Mouse (Mus musculus) kidney, embryonic 16.5 days (tissue): ENCODE measurements around the gene Krt88. TPM values are rescaled to one million over a fixed set of nuclear protein-coding genes. Genes with fewer than 3 reads are reported as not detected.

Experiments used
- ATAC-seq: fragments of 200-750 bp; cut with Nextera tagmentation; 2 replicates; pipeline ENCODE4 v1.8.0; 2017; ENCODE audit warnings: moderate TSS enrichment; ENCODE audit not compliant: low FRiP score, low TSS enrichment
- H3K27ac ChIP-seq: fragments of 300-500 bp; sonication (generic); 2 replicates; pipeline ENCODE4 v1.5.1; 2014; ENCODE audit warnings: low read length
- H3K27me3 ChIP-seq: fragments of 300-500 bp; sonication (generic); 2 replicates; pipeline ENCODE4 v1.6.1; 2014; ENCODE audit warnings: low read length, control low read depth, mixed read lengths; ENCODE audit not compliant: insufficient read depth
- H3K36me3 ChIP-seq: fragments of 300-500 bp; sonication (generic); 2 replicates; pipeline ENCODE4 v1.6.1; 2014; ENCODE audit warnings: low read length, control low read depth, mixed read lengths; ENCODE audit not compliant: insufficient read depth
- H3K4me1 ChIP-seq: fragments of 300-500 bp; sonication (generic); 2 replicates; pipeline ENCODE4 v1.6.1; 2014; ENCODE audit warnings: low read length, control low read depth, mixed read lengths; ENCODE audit not compliant: insufficient read depth
- H3K4me2 ChIP-seq: fragments of 300-500 bp; sonication (generic); replicated peaks from 2 replicates; pipeline ENCODE4 v1.6.1; 2014; ENCODE audit warnings: low read depth, low read length
- H3K4me3 ChIP-seq: fragments of 300-500 bp; sonication (generic); 2 replicates; pipeline ENCODE4 v1.5.1; 2014; ENCODE audit warnings: mild to moderate bottlenecking, low read length
- H3K9ac ChIP-seq: fragments of 300-500 bp; sonication (generic); replicated peaks from 2 replicates; pipeline ENCODE4 v1.6.1; 2014; ENCODE audit warnings: low read length
- H3K9me3 ChIP-seq: fragments of 300-500 bp; sonication (generic); 2 replicates; pipeline ENCODE4 v1.6.1; 2016; ENCODE audit warnings: low read length, control low read depth
- WGBS: fragments of 180-500 bp; shearing (Covaris S2); extraction: QIAGEN DNeasy Blood & Tissue Kit; methylation state at CpG from one replicate; pipeline ENCODE4 v1.1.7; 2014; 5-methylcytosine and 5-hydroxymethylcytosine counted together
- polyA plus RNA-seq: library from polyadenylated mRNA; unstranded; fragments of >200 nt; fragmentation: Nextera tagmentation; extraction: Ambion mirVana; gene quantifications from 2 replicates; pipeline ENCODE4 v1.2.1, GENCODE M21; 2015

The Krt88 gene
- polyA plus RNA-seq, 1 experiment from 2014 or later, result not detected

DNA sequence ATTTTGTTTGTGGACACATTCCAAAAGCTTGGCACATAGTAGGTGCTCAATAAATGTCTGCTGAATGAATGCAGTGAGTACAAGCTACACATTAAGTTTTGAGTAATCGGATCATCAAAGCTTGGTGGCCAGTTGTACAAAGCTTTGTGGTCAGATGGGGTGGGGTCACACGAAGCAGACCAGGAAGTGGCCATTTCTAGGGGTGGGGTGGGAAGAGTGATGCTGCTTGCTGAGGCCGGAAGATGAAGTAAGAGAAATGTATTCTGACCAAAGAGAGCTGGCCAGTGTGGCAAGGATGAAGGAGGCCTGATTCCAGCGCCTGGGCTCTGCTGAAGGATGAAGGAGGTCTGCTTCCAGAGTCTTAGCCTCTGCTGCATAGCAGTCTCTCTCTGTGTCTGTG, 21.5 kb downstream of the Krt88 start:
- Histone ChIP-seq H3K27me3 (no peaks in the 10 kb centered on the region), H3K4me1 (no peaks in the 10 kb centered on the region), H3K9ac (no peak overlapping the region), H3K36me3 (no peaks in the 10 kb centered on the region), H3K27ac (no peak overlapping the region), H3K4me3 (no peak overlapping the region), H3K9me3 (no peaks in the 10 kb centered on the region), H3K4me2 (no peak overlapping the region)
- ATAC-seq, result no peak
- WGBS, result 86% methylated on average over 4 of the region's 4 CpGs

DNA sequence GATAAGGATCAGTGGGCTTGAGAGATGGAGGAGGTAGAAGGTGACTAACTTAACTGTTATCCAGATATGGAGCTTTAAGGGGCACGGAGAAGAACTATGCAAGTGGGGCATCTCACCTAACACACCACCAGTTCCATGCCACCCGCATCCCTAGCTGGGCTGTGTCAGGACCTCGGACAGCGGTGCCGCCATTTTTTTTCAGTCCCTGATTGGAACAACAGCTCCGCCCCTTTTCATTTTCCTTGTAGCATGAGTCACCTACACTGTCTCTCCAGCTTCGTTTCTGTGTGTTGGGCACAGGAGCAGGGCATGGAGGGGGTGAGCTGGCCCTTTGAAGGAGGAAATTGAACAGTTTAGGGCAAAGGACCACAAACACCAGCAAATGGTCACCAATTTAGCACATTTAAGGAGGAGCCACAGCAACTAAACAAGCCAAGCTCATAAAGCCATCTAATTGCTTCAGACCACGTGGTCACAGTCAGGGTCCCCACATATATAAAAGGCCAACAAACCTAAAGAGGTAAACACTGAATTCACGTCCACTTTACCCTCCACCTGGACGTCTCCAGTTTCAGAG, 25.5 kb downstream of the Krt88 start, which contains the start of gene Krt86:
Krt86 (plus strand) TSS at position 527 of the 577 bp plus-strand sequence.
- Histone ChIP-seq H3K9me3 (no peaks in the 10 kb centered on the region), H3K4me1 (no peaks in the 10 kb centered on the region), H3K36me3 (no peaks in the 10 kb centered on the region), H3K27ac (no peak within 1 kb of the TSS), H3K4me3 (no peak within 1 kb of the TSS), H3K9ac (no peak within 1 kb of the TSS), H3K27me3 (no peaks in the 10 kb centered on the region), H3K4me2 (no peak within 1 kb of the TSS)
- no peak for ATAC-seq
- 17% methylated on average over 10 of the region's 10 CpGs for WGBS

DNA sequence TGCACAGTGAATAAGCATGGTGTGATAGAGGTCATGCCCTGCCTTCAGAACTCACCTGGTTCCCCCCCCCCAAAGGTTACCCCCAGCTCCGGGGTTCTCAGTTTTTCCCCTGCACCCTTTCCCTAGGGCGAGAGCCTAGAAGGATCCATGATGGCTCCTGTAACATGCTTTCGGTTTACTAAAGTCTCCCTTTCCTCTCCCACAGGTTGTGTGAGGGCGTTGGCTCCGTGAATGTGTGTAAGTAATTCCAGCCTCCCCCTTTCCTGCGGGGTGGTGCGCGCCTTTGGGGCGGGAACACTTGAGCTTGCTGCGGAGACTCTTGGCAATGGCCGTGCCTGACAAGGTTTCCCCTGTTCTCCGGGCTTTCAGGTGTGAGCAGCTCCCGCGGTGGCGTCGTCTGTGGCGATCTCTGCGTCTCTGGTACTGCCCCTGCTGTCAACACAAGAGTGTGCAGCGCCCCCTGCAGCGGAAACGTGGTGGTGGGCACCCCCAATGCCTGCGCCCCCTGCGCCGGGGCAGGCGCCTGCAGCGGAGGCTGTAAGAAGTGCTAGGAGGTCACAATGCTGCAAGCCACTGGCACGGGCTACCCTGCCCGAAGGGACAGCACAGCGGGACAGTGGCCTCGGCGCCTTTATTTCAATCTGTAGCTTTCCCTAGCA, 31.6 kb downstream of the Krt88 start:
- ATAC-seq, result peak; percentile 41; the same call in 1 of the 2 replicates
- 8% methylated on average over 31 of the region's 31 CpGs for WGBS

DNA sequence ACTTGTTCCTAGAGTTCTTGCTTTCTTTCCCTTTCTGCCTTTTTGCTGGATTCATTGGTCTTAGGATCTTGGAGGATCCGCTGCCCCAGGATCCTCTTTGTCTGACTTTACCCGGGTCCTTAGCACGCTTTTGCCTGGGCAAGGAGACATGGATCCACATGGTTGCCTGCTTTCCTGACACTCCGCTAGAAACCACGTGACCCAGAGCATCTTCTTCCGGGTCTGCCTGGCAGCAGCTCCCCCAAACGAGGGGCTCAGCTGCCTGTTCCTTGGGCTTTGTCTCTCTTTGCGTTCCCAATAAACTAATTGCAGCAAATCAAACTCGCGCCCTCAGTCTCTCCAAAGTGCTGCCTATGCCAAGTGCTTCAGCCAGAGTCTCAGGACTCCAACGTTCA, 32.1 kb downstream of the Krt88 start:
- Histone ChIP-seq H3K36me3 (no peaks in the 10 kb centered on the region), H3K4me3 (peak overlapping the region; percentile 29), H3K4me2 (peak overlapping the region; percentile 51), H3K4me1 (peaks cover 14% of the 10 kb centered on the region; the same call in 1 of the 2 replicates), H3K9me3 (no peaks in the 10 kb centered on the region), H3K9ac (0 out of 2 replicates have a peak overlapping the region, but pooled peaks have one; percentile 1), H3K27ac (no peak overlapping the region), H3K27me3 (peaks cover 6% of the 10 kb centered on the region; the same call in 1 of the 2 replicates)
- ATAC-seq, result no peak
- WGBS, result 26% methylated on average over 11 of the region's 11 CpGs

More for the DNA sequence above, 31.6 kb downstream of the Krt88 start:
- Histone ChIP-seq H3K4me3 (peak overlapping the region; percentile 29), H3K36me3 (no peaks in the 10 kb centered on the region), H3K27ac (no peak overlapping the region), H3K9ac (peak overlapping the region; percentile 1; the same call in 1 of the 2 replicates), H3K9me3 (no peaks in the 10 kb centered on the region), H3K4me1 (peaks cover 14% of the 10 kb centered on the region; the same call in 1 of the 2 replicates), H3K27me3 (peaks cover 6% of the 10 kb centered on the region; the same call in 1 of the 2 replicates), H3K4me2 (peak overlapping the region; percentile 51)

DNA sequence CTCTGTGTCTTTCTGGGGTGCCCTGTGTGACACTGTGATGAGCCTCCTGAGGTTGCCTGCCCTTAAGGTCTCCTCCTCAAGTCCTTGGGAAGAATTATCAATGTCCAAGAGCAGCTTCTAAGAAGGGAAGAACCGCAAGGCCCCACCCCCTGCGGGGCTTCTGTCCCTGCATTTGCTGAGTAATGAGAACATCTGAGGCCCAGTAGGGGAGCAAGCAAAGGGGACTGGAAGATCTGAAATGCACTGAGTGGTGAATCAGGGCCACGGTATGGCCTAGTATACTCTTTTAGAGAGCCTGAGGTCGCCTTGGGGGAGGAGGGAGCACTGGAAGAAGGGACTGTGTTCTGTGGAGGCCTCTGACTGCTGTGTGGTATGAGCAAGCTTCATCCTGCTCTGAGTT, 34.5 kb downstream of the Krt88 start:
- Histone ChIP-seq H3K9ac (no peak overlapping the region), H3K36me3 (no peaks in the 10 kb centered on the region), H3K27me3 (peaks cover 6% of the 10 kb centered on the region; the same call in 1 of the 2 replicates), H3K9me3 (no peaks in the 10 kb centered on the region), H3K27ac (no peak overlapping the region), H3K4me2 (no peak overlapping the region), H3K4me1 (peaks cover 14% of the 10 kb centered on the region; the same call in 1 of the 2 replicates), H3K4me3 (no peak overlapping the region)
- ATAC-seq, result no peak
- 46% methylated on average over 4 of the region's 4 CpGs for WGBS

DNA sequence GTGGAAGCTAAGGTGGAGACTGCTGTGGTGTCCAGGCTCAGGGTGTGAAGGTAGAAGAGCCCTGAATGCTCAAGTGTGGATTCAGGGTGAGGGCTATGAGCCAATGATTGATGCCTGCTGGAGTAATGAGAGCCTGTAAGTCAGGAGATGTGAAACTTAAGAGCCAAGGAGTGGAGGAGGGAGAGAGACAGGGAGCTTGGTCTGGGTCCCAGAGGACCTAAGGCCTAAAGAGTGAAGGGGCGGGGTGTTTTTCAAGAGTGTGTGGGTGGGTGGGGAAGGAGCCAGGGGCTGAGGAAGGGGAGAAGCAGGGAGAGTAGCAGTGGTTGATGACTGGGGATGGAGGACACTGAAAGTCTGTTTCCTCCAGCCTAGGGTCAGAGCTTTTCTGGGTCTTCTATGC, 36.1 kb downstream of the Krt88 start:
- no peak overlapping the region for H3K4me2 ChIP-seq
- no peak for ATAC-seq
- WGBS, result 56% methylated on average over 1 of the region's 1 CpGs

DNA sequence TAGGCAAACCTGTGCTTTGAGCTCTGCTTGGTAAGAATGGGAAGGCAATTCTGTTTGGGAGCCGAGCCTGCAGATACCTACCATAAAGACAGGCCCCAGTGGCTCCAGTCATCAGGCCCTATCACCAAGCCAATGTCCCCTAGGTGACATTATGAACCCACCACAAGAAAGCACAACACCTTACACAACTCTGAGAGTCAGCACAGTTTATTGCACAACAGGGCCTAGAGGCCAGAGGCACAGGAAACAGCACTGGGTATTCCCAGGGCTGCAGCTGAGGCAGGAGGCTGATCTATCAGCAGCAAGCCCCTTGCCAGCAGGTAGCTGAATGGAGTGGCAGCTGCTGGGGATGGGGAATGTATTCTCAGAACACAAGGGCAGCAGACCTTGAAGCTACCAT, 37.4 kb downstream of the Krt88 start:
- ATAC-seq, result no peak
- H3K9me3 ChIP-seq, result no peaks in the 10 kb centered on the region
- WGBS, result 47% methylated on average over 1 of the region's 1 CpGs

More for the DNA sequence above, 36.1 kb downstream of the Krt88 start:
- Histone ChIP-seq H3K27ac (no peak overlapping the region), H3K9ac (no peak overlapping the region), H3K4me3 (no peak overlapping the region), H3K4me1 (peaks cover 14% of the 10 kb centered on the region; the same call in 1 of the 2 replicates), H3K36me3 (no peaks in the 10 kb centered on the region), H3K9me3 (no peaks in the 10 kb centered on the region), H3K27me3 (peaks cover 5% of the 10 kb centered on the region; the same call in 1 of the 2 replicates)

DNA sequence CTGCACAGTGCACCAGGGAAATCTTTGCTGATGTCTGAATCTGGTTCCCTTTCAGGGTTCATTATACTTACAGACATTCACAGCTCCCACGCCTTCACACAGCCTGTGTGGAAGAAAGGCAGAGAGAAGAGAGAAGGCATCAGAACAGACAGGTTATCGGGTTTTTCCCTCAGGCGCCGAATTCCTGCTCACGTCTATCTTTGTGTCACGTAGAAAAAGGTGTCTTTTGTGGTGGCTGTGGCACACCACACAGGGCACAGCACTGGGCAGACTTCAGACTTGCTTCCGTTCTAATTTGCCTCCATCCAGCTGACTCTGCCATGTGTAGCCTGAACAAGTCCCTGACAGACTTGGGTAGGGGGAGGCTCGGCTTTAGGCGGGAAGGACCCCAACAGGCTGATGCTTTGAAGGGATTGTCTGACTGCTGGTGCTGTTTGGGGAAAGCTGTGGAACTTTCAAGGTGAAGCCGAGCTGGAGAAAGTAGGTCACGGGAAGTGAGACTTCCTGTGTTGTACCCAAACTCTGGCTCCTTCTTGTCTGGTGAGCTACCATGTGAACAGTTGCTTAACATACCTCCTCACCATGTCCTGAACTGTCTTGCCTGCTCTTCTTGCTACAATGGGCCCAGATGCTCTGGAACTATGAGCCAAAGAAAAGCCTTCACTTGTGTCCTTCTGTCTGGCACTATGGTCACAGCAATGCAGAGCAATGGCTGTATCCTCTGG, 38.5 kb downstream of the Krt88 start:
- WGBS, result 73% methylated on average over 11 of the region's 11 CpGs
- Histone ChIP-seq H3K27ac (no peak overlapping the region), H3K9ac (no peak overlapping the region), H3K36me3 (no peaks in the 10 kb centered on the region), H3K4me3 (no peak overlapping the region), H3K4me1 (peaks cover 4% of the 10 kb centered on the region; the same call in 1 of the 2 replicates), H3K27me3 (no peaks in the 10 kb centered on the region), H3K9me3 (no peaks in the 10 kb centered on the region), H3K4me2 (no peak overlapping the region)
- ATAC-seq, result no peak

More for the DNA sequence above, 37.4 kb downstream of the Krt88 start:
- no peaks in the 10 kb centered on the region for H3K27me3 ChIP-seq
- H3K9ac ChIP-seq, result no peak overlapping the region
- H3K27ac ChIP-seq, result no peak overlapping the region
- H3K4me2 ChIP-seq, result no peak overlapping the region
- peaks cover 4% of the 10 kb centered on the region; the same call in 1 of the 2 replicates for H3K4me1 ChIP-seq
- H3K36me3 ChIP-seq, result no peaks in the 10 kb centered on the region
- no peak overlapping the region for H3K4me3 ChIP-seq

DNA sequence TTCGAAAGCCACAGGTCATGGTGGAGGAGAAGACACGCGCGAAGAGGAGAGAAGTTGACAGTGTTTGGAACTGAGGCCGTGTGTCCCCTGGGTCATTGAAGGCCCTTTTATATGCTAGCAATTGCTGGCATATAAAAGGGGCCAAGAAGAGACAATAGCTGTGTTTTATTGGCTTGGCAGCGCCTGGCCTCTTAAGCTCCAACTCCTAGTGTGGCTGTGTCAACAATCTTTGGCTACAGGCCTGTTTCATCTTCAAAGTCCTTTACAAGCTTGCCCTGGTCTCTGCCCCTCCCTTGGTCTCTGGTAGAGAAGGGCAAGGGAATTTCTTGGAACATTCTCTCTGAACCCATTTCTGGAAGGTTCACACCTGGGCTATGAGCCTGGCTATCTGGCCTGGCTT, 43.9 kb downstream of the Krt88 start, which contains the start of gene Krt83:
Krt83 (minus strand) TSS at position 82 of the 400 bp plus-strand sequence.
- 51% methylated on average over 6 of the region's 6 CpGs for WGBS
- Histone ChIP-seq H3K4me3 (no peak within 1 kb of the TSS), H3K9me3 (no peaks in the 10 kb centered on the region), H3K27me3 (no peaks in the 10 kb centered on the region), H3K4me1 (peaks cover 7% of the 10 kb centered on the region; the same call in 1 of the 2 replicates), H3K27ac (no peak within 1 kb of the TSS), H3K36me3 (no peaks in the 10 kb centered on the region), H3K9ac (no peak within 1 kb of the TSS), H3K4me2 (no peak within 1 kb of the TSS)
- no peak for ATAC-seq
